Mouse (Mus musculus): ENCODE measurements around the gene Tmem132d. TPM values are rescaled to one million over a fixed set of nuclear protein-coding genes. Genes with fewer than 3 reads are reported as not detected.

Gene Tmem132d
- total and polyA plus RNA-seq, 2 experiments from 2014 or later: 2.3 to 13.0 TPM

DNA sequence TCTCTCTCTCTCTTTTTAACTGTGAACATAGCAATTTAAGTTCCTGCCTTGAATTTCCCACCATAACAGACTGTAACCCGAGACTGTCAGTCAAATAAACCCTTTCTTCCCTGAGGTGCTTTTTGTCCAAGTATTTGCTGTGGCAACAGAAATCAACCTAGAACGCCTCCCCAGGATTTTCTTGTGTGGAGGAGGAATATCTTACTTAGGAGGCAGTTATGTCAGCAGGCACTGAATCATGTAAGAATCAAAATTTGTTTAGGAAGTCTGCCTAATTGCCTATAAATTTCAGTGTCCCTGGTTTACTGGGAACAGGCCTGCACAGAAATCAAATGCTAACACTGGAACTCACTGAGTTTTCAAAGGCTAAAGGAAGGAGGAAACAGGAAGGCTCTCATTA lies 522.5 kb downstream of the Tmem132d start:
- TF ChIP-seq CTCF (IDR thresholded peaks at IDR 0.05; ENCODE audit: low read depth): no peak
- H3K4me3 ChIP-seq (ENCODE audit: low read depth, low read length): no peak overlapping the region
- WGBS: 51% methylated on average over 2 of the region's 2 CpGs
- no peak for DNase-seq
- H3K4me2 ChIP-seq (ENCODE audit: low read depth): no peak overlapping the region
- no peak for ATAC-seq
- H3K27ac ChIP-seq (ENCODE audit: low read depth, low read length): no peak overlapping the region
- H3K36me3 ChIP-seq (ENCODE audit: insufficient read depth): no peaks in the 10 kb centered on the region
- H3K27me3 ChIP-seq (ENCODE audit: insufficient read depth, low read length): no peaks in the 10 kb centered on the region
- no peaks in the 10 kb centered on the region for H3K9me3 ChIP-seq (ENCODE audit: low read length)
- no peaks in the 10 kb centered on the region for H3K4me1 ChIP-seq (ENCODE audit: insufficient read depth)
- no peak overlapping the region for H3K9ac ChIP-seq

GRCm38 (mm10) chr5:127895176-127895575 lies 537.7 kb downstream of the Tmem132d start:
- Histone ChIP-seq H3K27me3 (ENCODE audit: insufficient read depth, low read length) (no peaks in the 10 kb centered on the region), H3K36me3 (ENCODE audit: insufficient read depth) (no peaks in the 10 kb centered on the region), H3K4me1 (ENCODE audit: insufficient read depth) (no peaks in the 10 kb centered on the region; the same call in 1 of the 2 replicates), H3K9ac (no peak overlapping the region), H3K4me2 (ENCODE audit: low read depth) (no peak overlapping the region), H3K4me3 (ENCODE audit: low read depth, low read length) (no peak overlapping the region), H3K9me3 (ENCODE audit: low read length) (no peaks in the 10 kb centered on the region), H3K27ac (ENCODE audit: low read depth, low read length) (no peak overlapping the region)
- 66% methylated on average over 1 of the region's 1 CpGs for WGBS
- TF ChIP-seq CTCF (IDR thresholded peaks at IDR 0.05; ENCODE audit: low read depth): no peak
- no peak for ATAC-seq
- DNase-seq: no peak

- Histone ChIP-seq H3K4me2 (ENCODE audit: low read depth) (no peak overlapping the region), H3K36me3 (ENCODE audit: insufficient read depth) (no peaks in the 10 kb centered on the region), H3K4me1 (ENCODE audit: insufficient read depth) (no peaks in the 10 kb centered on the region), H3K9me3 (ENCODE audit: low read length) (no peaks in the 10 kb centered on the region), H3K4me3 (ENCODE audit: low read depth, low read length) (no peak overlapping the region), H3K9ac (no peak overlapping the region), H3K27me3 (ENCODE audit: insufficient read depth, low read length) (no peaks in the 10 kb centered on the region), H3K27ac (ENCODE audit: low read depth, low read length) (no peak overlapping the region)
- ATAC-seq: no peak
- TF ChIP-seq CTCF (IDR thresholded peaks at IDR 0.05; ENCODE audit: low read depth): no peak
- 53% methylated on average over 18 of the region's 18 CpGs for WGBS
- DNase-seq: peak; percentile 14
Measured at GRCm38 (mm10) chr5:127885566-127886505, 547.0 kb downstream of the Tmem132d start.

GRCm38 (mm10) chr5:127883021-127883420 lies 549.9 kb downstream of the Tmem132d start:
- no peaks in the 10 kb centered on the region for H3K36me3 ChIP-seq (ENCODE audit: insufficient read depth)
- DNase-seq: no peak
- WGBS: 39% methylated on average over 10 of the region's 10 CpGs
- no peak overlapping the region for H3K9ac ChIP-seq
- ATAC-seq: no peak
- no peaks in the 10 kb centered on the region for H3K4me1 ChIP-seq (ENCODE audit: insufficient read depth)
- no peaks in the 10 kb centered on the region for H3K9me3 ChIP-seq (ENCODE audit: low read length)
- TF ChIP-seq CTCF (IDR thresholded peaks at IDR 0.05; ENCODE audit: low read depth): no peak
- H3K27ac ChIP-seq (ENCODE audit: low read depth, low read length): no peak overlapping the region
- H3K4me3 ChIP-seq (ENCODE audit: low read depth, low read length): no peak overlapping the region
- no peak overlapping the region for H3K4me2 ChIP-seq (ENCODE audit: low read depth)
- H3K27me3 ChIP-seq (ENCODE audit: insufficient read depth, low read length): no peaks in the 10 kb centered on the region

DNA sequence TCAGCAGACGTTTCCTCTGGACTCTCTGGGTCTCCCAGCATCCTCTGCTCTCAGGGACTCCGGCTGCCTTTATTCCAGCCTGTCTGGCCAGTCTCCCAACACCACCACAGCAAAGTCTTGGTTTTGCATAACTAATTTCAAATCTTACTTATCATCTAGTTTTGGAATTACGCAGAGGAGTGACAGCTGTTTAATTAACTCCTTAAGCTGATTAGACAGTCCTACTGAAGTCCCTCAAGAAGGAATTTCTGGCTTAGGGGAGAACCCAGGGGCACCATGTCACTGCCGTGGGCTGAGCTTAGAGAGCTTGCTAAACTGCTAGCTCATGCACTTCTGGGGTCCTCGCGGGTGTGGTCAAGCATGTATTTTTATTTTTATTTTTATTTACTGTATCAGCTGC lies 558.4 kb downstream of the Tmem132d start:
- no peak for ATAC-seq
- Histone ChIP-seq H3K4me2 (ENCODE audit: low read depth) (no peak overlapping the region), H3K9ac (no peak overlapping the region), H3K27me3 (ENCODE audit: insufficient read depth, low read length) (no peaks in the 10 kb centered on the region), H3K4me1 (ENCODE audit: insufficient read depth) (no peaks in the 10 kb centered on the region), H3K36me3 (ENCODE audit: insufficient read depth) (no peaks in the 10 kb centered on the region), H3K9me3 (ENCODE audit: low read length) (no peaks in the 10 kb centered on the region), H3K4me3 (ENCODE audit: low read depth, low read length) (no peak overlapping the region), H3K27ac (ENCODE audit: low read depth, low read length) (no peak overlapping the region)
- WGBS: 69% methylated on average over 6 of the region's 6 CpGs
- TF ChIP-seq CTCF (IDR thresholded peaks at IDR 0.05; ENCODE audit: low read depth): no peak
- DNase-seq: no peak

GRCm38 (mm10) chr5:127865157-127865556 lies 567.7 kb downstream of the Tmem132d start:
- no peaks in the 10 kb centered on the region for H3K36me3 ChIP-seq (ENCODE audit: insufficient read depth)
- no peak overlapping the region for H3K4me2 ChIP-seq (ENCODE audit: low read depth)
- TF ChIP-seq CTCF (IDR thresholded peaks at IDR 0.05; ENCODE audit: low read depth): no peak

DNA sequence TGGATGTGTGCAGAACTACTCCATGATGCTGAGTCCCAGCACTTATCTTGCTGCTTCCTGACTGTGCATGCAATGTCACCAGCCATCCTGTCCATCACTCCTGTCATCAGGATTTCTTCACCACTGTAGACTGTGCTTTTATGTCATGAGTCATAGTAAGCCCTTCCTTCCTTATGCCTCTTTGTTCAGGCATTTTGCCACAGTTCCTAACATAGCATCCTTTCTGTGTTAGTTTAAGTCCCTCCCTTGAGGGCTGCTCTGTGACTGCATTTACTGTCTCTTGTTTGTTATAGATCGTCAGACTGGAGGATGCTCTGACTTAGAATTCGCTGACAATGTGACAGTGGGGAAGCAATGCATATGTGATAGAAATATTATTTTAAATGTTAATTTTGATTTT lies 573.2 kb downstream of the Tmem132d start:
- no peak for TF ChIP-seq CTCF (IDR thresholded peaks at IDR 0.05; ENCODE audit: low read depth)
- H3K9ac ChIP-seq: no peak overlapping the region
- 75% methylated on average over 2 of the region's 2 CpGs for WGBS
- H3K27ac ChIP-seq (ENCODE audit: low read depth, low read length): no peak overlapping the region
- H3K4me2 ChIP-seq (ENCODE audit: low read depth): no peak overlapping the region
- peak; percentile 3 for DNase-seq
- ATAC-seq: no peak
- H3K36me3 ChIP-seq (ENCODE audit: insufficient read depth): no peaks in the 10 kb centered on the region
- no peaks in the 10 kb centered on the region for H3K27me3 ChIP-seq (ENCODE audit: insufficient read depth, low read length)
- no peaks in the 10 kb centered on the region for H3K9me3 ChIP-seq (ENCODE audit: low read length)
- no peaks in the 10 kb centered on the region for H3K4me1 ChIP-seq (ENCODE audit: insufficient read depth)
- no peak overlapping the region for H3K4me3 ChIP-seq (ENCODE audit: low read depth, low read length)

More at GRCm38 (mm10) chr5:127865157-127865556, 567.7 kb downstream of the Tmem132d start:
- H3K27me3 ChIP-seq (ENCODE audit: insufficient read depth, low read length): no peaks in the 10 kb centered on the region
- ATAC-seq (no peak), DNase-seq (no peak)
- no peaks in the 10 kb centered on the region for H3K4me1 ChIP-seq (ENCODE audit: insufficient read depth)
- no peak overlapping the region for H3K9ac ChIP-seq
- no peak overlapping the region for H3K4me3 ChIP-seq (ENCODE audit: low read depth, low read length)
- H3K9me3 ChIP-seq (ENCODE audit: low read length): no peaks in the 10 kb centered on the region
- no peak overlapping the region for H3K27ac ChIP-seq (ENCODE audit: low read depth, low read length)
- 89% methylated on average over 6 of the region's 6 CpGs for WGBS
